Mouse (Mus musculus): ENCODE data around the gene Dennd2c. TPM values are rescaled to one million over a fixed set of nuclear protein-coding genes. Genes with fewer than 3 reads are reported as not detected.
"Not testable (repeated sequence)": the region's sequence is repeated elsewhere in the genome, so short reads cannot be mapped to it uniquely, and the experiment has no call there.

Gene Dennd2c
- polyA plus RNA-seq, 2 experiments = 10.0 to 12.6 TPM

DNA sequence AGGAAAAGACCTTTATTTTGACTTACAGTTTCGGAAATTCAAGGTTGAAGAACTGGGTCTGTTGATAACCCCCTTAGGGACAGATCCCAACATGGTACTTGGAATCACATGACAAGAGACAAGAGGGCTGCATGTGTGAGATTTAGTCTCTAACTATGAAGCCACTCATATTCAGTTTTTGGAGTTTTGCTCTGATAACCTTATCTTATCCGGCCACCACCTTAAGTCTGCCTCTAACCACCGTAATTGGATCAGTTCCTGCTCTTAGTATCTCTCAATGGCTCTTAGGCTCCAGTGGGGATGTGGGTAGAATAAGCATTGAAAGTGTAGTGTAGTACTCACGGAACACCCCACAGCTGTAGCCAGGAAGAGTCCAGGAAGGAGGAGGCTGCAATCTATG is 74.3 kb downstream of the Dennd2c start:
- ATAC-seq (ENCODE audit: low FRiP score, low read depth) (no peak), DNase-seq (ENCODE audit: low spot score) (no peak)
- 89% methylated on average over 4 of the region's 4 CpGs for WGBS
- H3K4me3 ChIP-seq (replicated peaks; ENCODE audit: low read length) = no peak overlapping the region
- peaks cover 54% of the 10 kb centered on the region for H3K36me3 ChIP-seq (ENCODE audit: control insufficient read depth, insufficient read depth, low read length)
- no peak overlapping the region for H3K4me2 ChIP-seq (replicated peaks; ENCODE audit: low read depth, low read length, severe bottlenecking)
- H3K9ac ChIP-seq (ENCODE audit: low read depth, low read length, severe bottlenecking) = no peak overlapping the region
- H3K9me3 ChIP-seq (ENCODE audit: control insufficient read depth, low read length) = no peaks in the 10 kb centered on the region
- H3K27me3 ChIP-seq (ENCODE audit: control insufficient read depth, insufficient read depth, low read length) = no peaks in the 10 kb centered on the region
- no peak for TF ChIP-seq POLR2A (IDR thresholded peaks at IDR 0.05; ENCODE audit: borderline replicate concordance, extremely low read depth, insufficient read depth, insufficient read length)
- 0 out of 2 replicates have a peak, but pooled peaks cover 5% of the 10 kb centered on the region for H3K4me1 ChIP-seq (ENCODE audit: control insufficient read depth, insufficient read depth, low read length)
- no peak overlapping the region for H3K27ac ChIP-seq (replicated peaks; ENCODE audit: low read depth, low read length)

GRCm38 (mm10) chr3:103179527-103179926 is 77.1 kb downstream of the Dennd2c start:
- H3K4me2 ChIP-seq (replicated peaks; ENCODE audit: low read depth, low read length, severe bottlenecking) = no peak overlapping the region

GRCm38 (mm10) chr3:103181171-103181570 is 78.8 kb downstream of the Dennd2c start:
- WGBS = 51% methylated on average over 4 of the region's 4 CpGs
- ATAC-seq (ENCODE audit: low FRiP score, low read depth) (no peak), DNase-seq (ENCODE audit: low spot score) (no peak)
- Histone ChIP-seq H3K9me3 (ENCODE audit: control insufficient read depth, low read length) (no peaks in the 10 kb centered on the region), H3K9ac (ENCODE audit: low read depth, low read length, severe bottlenecking) (no peak overlapping the region), H3K4me1 (ENCODE audit: control insufficient read depth, insufficient read depth, low read length) (no peaks in the 10 kb centered on the region), H3K27ac (replicated peaks; ENCODE audit: low read depth, low read length) (no peak overlapping the region), H3K4me2 (replicated peaks; ENCODE audit: low read depth, low read length, severe bottlenecking) (no peak overlapping the region), H3K27me3 (ENCODE audit: control insufficient read depth, insufficient read depth, low read length) (no peaks in the 10 kb centered on the region), H3K4me3 (replicated peaks; ENCODE audit: low read length) (no peak overlapping the region), H3K36me3 (ENCODE audit: control insufficient read depth, insufficient read depth, low read length) (peaks cover 28% of the 10 kb centered on the region)
- TF ChIP-seq POLR2A (IDR thresholded peaks at IDR 0.05; ENCODE audit: borderline replicate concordance, extremely low read depth, insufficient read depth, insufficient read length) = no peak

More at GRCm38 (mm10) chr3:103179527-103179926, 77.1 kb downstream of the Dennd2c start:
- DNase-seq (ENCODE audit: low spot score) (no peak), ATAC-seq (ENCODE audit: low FRiP score, low read depth) (no peak)
- no peak for TF ChIP-seq POLR2A (IDR thresholded peaks at IDR 0.05; ENCODE audit: borderline replicate concordance, extremely low read depth, insufficient read depth, insufficient read length)
- 93% methylated on average over 9 of the region's 9 CpGs for WGBS
- Histone ChIP-seq H3K4me1 (ENCODE audit: control insufficient read depth, insufficient read depth, low read length) (no peaks in the 10 kb centered on the region), H3K36me3 (ENCODE audit: control insufficient read depth, insufficient read depth, low read length) (peaks cover 43% of the 10 kb centered on the region), H3K9me3 (ENCODE audit: control insufficient read depth, low read length) (no peaks in the 10 kb centered on the region), H3K9ac (ENCODE audit: low read depth, low read length, severe bottlenecking) (no peak overlapping the region), H3K4me3 (replicated peaks; ENCODE audit: low read length) (no peak overlapping the region), H3K27ac (replicated peaks; ENCODE audit: low read depth, low read length) (no peak overlapping the region), H3K27me3 (ENCODE audit: control insufficient read depth, insufficient read depth, low read length) (no peaks in the 10 kb centered on the region)

GRCm38 (mm10) chr3:103182821-103183220 is 80.4 kb downstream of the Dennd2c start:
- no peak for ATAC-seq (ENCODE audit: low FRiP score, low read depth)
- no peaks in the 10 kb centered on the region for H3K4me1 ChIP-seq (ENCODE audit: control insufficient read depth, insufficient read depth, low read length)

DNA sequence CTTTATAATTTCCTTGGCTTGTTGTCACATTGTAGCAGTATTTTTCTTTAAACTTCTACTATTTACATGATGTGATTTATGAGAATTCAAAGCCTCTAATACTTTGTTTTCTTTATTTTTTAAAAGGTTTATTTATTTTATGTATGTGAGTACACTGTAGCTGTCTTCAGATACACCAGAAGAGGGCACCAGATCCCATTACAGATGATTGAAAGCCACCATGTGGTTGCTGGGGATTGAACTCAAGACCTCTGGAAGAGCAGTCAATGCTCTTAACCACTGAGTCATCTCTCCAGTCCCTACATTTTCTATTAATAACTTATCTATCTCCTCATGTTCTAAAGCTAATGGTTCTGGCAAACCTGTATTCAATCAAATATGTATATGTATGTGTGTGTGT is 82.1 kb downstream of the Dennd2c start:
- H3K9me3 ChIP-seq (ENCODE audit: control insufficient read depth, low read length); H3K4me2 ChIP-seq (replicated peaks; ENCODE audit: low read depth, low read length, severe bottlenecking); H3K4me3 ChIP-seq (replicated peaks; ENCODE audit: low read length); H3K9ac ChIP-seq (ENCODE audit: low read depth, low read length, severe bottlenecking); DNase-seq (ENCODE audit: low spot score); H3K4me1 ChIP-seq (ENCODE audit: control insufficient read depth, insufficient read depth, low read length); H3K36me3 ChIP-seq (ENCODE audit: control insufficient read depth, insufficient read depth, low read length); ATAC-seq (ENCODE audit: low FRiP score, low read depth); H3K27me3 ChIP-seq (ENCODE audit: control insufficient read depth, insufficient read depth, low read length); H3K27ac ChIP-seq (replicated peaks; ENCODE audit: low read depth, low read length): not testable (repeated sequence)

More at GRCm38 (mm10) chr3:103182821-103183220, 80.4 kb downstream of the Dennd2c start:
- no peak for TF ChIP-seq POLR2A (IDR thresholded peaks at IDR 0.05; ENCODE audit: borderline replicate concordance, extremely low read depth, insufficient read depth, insufficient read length)
- H3K9ac ChIP-seq (ENCODE audit: low read depth, low read length, severe bottlenecking) = no peak overlapping the region
- WGBS = 78% methylated on average over 14 of the region's 14 CpGs
- no peak for DNase-seq (ENCODE audit: low spot score)
- H3K27ac ChIP-seq (replicated peaks; ENCODE audit: low read depth, low read length) = no peak overlapping the region
- peaks cover 12% of the 10 kb centered on the region for H3K36me3 ChIP-seq (ENCODE audit: control insufficient read depth, insufficient read depth, low read length)
- no peak overlapping the region for H3K4me2 ChIP-seq (replicated peaks; ENCODE audit: low read depth, low read length, severe bottlenecking)
- no peak overlapping the region for H3K4me3 ChIP-seq (replicated peaks; ENCODE audit: low read length)
- no peaks in the 10 kb centered on the region for H3K27me3 ChIP-seq (ENCODE audit: control insufficient read depth, insufficient read depth, low read length)
- no peaks in the 10 kb centered on the region for H3K9me3 ChIP-seq (ENCODE audit: control insufficient read depth, low read length)

DNA sequence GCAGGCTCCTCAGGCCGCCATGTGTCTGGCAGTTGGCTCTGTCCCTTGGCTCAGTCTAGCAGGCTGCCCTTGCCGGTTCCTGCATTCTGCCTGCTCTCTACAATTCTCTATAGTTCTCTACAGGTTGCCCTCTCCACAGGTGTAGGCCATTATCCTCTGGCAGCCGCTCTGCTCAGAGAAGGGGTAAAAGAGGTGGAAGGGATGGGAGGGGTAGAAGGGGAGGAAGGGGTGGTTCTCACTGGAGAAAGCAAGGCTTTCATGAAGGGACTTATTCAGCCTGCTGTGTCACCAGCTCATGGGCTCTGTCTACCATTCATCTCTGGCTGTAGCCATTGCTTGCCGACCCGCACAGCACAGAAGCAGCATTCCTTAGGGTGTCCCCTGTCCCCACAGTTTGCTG is 86.0 kb downstream of the Dennd2c start:
- no peak for DNase-seq (ENCODE audit: low spot score)
- H3K27ac ChIP-seq (replicated peaks; ENCODE audit: low read depth, low read length) = no peak overlapping the region
- H3K9ac ChIP-seq (ENCODE audit: low read depth, low read length, severe bottlenecking) = no peak overlapping the region
- no peak overlapping the region for H3K4me2 ChIP-seq (replicated peaks; ENCODE audit: low read depth, low read length, severe bottlenecking)
- no peaks in the 10 kb centered on the region for H3K9me3 ChIP-seq (ENCODE audit: control insufficient read depth, low read length)
- no peak for TF ChIP-seq POLR2A (IDR thresholded peaks at IDR 0.05; ENCODE audit: borderline replicate concordance, extremely low read depth, insufficient read depth, insufficient read length)
- no peak for ATAC-seq (ENCODE audit: low FRiP score, low read depth)
- H3K36me3 ChIP-seq (ENCODE audit: control insufficient read depth, insufficient read depth, low read length) = no peaks in the 10 kb centered on the region
- WGBS = 59% methylated on average over 5 of the region's 5 CpGs
- H3K4me1 ChIP-seq (ENCODE audit: control insufficient read depth, insufficient read depth, low read length) = no peaks in the 10 kb centered on the region
- no peak overlapping the region for H3K4me3 ChIP-seq (replicated peaks; ENCODE audit: low read length)
- no peaks in the 10 kb centered on the region for H3K27me3 ChIP-seq (ENCODE audit: control insufficient read depth, insufficient read depth, low read length)

All from limb, embryonic 14.5 days (tissue).